Mouse (Mus musculus): ENCODE measurements around the gene Dnmbp. TPM values are rescaled to one million over a fixed set of nuclear protein-coding genes. Genes with fewer than 3 reads are reported as not detected.
"Not testable (repeated sequence)": the region's sequence is repeated elsewhere in the genome, so short reads cannot be mapped to it uniquely, and the experiment has no call there.

The Dnmbp gene
- polyA plus RNA-seq, 1 experiment from 2014 or later: 4.2 TPM

DNA sequence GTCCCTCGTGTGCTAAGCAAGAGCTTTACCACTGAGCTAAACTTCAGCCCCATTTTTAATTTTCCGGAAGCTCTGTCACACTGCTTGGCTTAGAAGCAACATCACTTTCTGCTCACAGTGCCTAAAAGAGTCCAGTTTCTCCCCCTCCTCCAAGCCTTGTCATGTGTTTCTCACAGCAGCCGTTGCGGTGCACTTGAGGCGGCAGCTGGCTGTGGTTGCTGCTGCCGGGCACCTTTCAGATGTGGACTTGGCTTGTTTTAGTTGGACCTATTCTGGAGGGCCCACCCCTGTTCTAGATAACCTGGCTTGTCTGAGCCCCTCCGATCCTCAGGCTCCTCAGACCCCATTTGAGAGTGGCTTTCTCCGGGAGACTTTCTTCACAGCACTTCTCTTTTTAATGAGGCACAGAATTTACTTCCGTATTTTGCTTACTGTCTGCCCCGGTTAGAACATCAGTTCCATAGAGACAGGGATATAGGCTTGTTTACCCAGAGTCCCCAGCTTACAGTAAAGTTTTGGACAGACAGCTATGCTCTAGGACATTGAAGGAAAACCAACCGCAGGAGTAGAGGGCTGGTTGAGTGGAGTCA is 25.6 kb upstream of the Dnmbp start:
- no peak overlapping the region for H3K27ac ChIP-seq
- H3K9ac ChIP-seq: no peak overlapping the region
- no peak for ATAC-seq
- 0 out of 2 replicates have a peak, but pooled peaks cover 4% of the 10 kb centered on the region for H3K27me3 ChIP-seq (replicated peaks)
- no peak overlapping the region for H3K4me2 ChIP-seq
- H3K4me3 ChIP-seq: no peak overlapping the region
- WGBS (ENCODE audit: insufficient replicate concordance): 60% methylated on average over 11 of the region's 11 CpGs
- peaks cover 8% of the 10 kb centered on the region; the same call in 1 of the 2 replicates for H3K36me3 ChIP-seq
- no peaks in the 10 kb centered on the region for H3K4me1 ChIP-seq
- 0 out of 2 replicates have a peak, but pooled peaks cover 2% of the 10 kb centered on the region for H3K9me3 ChIP-seq (replicated peaks)

DNA sequence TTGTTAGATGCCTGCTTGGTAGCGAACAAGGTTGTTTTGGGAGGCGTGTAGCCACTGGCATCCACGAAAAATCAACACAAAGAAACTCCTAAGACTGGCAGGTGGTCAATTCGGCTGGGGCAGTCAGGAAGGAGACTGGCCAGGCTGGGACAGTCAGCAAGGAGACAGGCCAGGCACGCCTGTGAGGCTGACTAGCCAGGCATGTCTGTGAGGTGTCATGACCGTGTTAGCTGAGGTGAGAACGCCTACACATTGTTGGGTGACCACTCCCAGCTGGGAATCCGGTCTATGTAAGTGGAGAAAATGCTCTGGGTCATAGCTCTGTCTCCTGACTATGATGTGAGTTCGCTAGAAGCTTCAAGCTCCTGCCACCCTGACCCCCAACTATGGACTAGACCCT is 22.8 kb upstream of the Dnmbp start:
- no peak overlapping the region for H3K4me3 ChIP-seq
- no peak overlapping the region for H3K9ac ChIP-seq
- no peaks in the 10 kb centered on the region for H3K4me1 ChIP-seq
- H3K36me3 ChIP-seq: peaks cover 5% of the 10 kb centered on the region; the same call in 1 of the 2 replicates
- H3K27me3 ChIP-seq (replicated peaks): 0 out of 2 replicates have a peak, but pooled peaks cover 4% of the 10 kb centered on the region
- ATAC-seq: no peak
- H3K9me3 ChIP-seq (replicated peaks): 0 out of 2 replicates have a peak, but pooled peaks cover 2% of the 10 kb centered on the region
- H3K4me2 ChIP-seq: no peak overlapping the region
- 47% methylated on average over 9 of the region's 9 CpGs for WGBS (ENCODE audit: insufficient replicate concordance)
- H3K27ac ChIP-seq: no peak overlapping the region

DNA sequence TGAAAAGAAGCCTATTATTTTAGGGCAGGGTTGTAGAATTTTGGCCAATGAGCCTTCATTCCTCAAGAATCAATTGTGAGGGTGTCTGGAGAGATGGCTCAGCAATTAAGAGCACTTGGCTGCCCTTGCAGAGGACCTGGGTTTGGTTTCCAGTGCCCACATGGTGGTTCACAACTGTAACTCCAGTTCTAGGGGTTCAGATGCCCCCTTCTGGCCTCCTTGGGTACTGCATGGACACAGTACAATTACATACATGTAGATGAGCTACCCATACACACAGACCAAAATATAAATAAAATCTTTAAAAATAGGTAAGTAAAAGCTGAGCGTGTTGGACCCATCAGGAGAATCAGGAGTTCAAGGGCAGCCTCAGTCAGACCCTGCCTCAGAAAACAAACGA is 21.2 kb upstream of the Dnmbp start:
- Histone ChIP-seq H3K4me3 (no peak overlapping the region), H3K36me3 (peaks cover 5% of the 10 kb centered on the region; the same call in 1 of the 2 replicates), H3K27me3 (replicated peaks) (0 out of 2 replicates have a peak, but pooled peaks cover 7% of the 10 kb centered on the region), H3K4me2 (no peak overlapping the region), H3K9ac (no peak overlapping the region), H3K9me3 (replicated peaks) (0 out of 2 replicates have a peak, but pooled peaks cover 2% of the 10 kb centered on the region), H3K27ac (no peak overlapping the region), H3K4me1 (no peaks in the 10 kb centered on the region)
- no peak for ATAC-seq
- WGBS (ENCODE audit: insufficient replicate concordance): 63% methylated on average over 2 of the region's 2 CpGs

DNA sequence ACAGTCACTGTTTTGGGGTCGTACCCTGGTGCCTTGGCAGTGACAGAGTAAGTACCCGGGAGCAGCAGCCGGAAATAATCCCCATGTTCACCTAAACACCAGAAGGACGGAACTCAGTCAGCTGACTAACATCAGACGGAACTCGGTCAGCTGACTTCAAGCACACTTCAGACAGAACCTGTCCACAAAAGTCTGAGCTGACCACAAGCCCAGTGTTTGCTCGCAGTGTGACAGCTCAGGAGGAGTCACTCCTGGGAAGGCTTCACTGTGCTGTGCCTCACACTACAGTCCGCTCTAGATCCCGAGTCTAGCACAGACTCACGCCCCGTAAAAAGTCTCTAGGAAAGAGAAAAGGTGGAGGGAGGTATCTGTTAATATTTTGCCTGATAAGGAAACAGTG is 20.0 kb upstream of the Dnmbp start:
- WGBS (ENCODE audit: insufficient replicate concordance): 72% methylated on average over 11 of the region's 11 CpGs
- Histone ChIP-seq H3K27ac (no peak overlapping the region), H3K9me3 (replicated peaks) (0 out of 2 replicates have a peak, but pooled peaks cover 2% of the 10 kb centered on the region), H3K4me1 (no peaks in the 10 kb centered on the region), H3K9ac (no peak overlapping the region), H3K36me3 (peaks cover 5% of the 10 kb centered on the region; the same call in 1 of the 2 replicates), H3K27me3 (replicated peaks) (0 out of 2 replicates have a peak, but pooled peaks cover 9% of the 10 kb centered on the region), H3K4me3 (no peak overlapping the region), H3K4me2 (no peak overlapping the region)
- no peak for ATAC-seq

DNA sequence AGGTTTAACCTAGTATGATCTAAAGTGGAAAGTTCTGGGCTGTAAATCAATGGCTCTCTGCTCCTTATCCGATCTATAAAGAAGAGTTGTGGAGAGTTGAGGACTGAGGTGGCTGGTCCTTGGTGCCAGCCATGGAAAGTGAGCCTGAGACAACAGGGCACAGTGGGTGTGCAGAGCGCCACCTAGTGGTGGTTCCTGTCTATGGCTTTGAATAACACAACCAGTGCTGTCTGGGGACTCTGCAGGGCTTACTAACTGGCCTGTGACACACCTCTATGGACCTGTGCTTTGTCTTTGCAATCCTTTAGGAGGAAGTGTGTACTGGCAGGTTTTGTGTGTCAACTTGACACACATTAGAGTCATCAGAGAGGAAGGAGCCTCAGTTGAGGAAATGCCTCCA is 19.2 kb upstream of the Dnmbp start:
- 14% methylated on average over 2 of the region's 2 CpGs for WGBS (ENCODE audit: insufficient replicate concordance)
- 0 out of 2 replicates have a peak, but pooled peaks cover 9% of the 10 kb centered on the region for H3K27me3 ChIP-seq (replicated peaks)

DNA sequence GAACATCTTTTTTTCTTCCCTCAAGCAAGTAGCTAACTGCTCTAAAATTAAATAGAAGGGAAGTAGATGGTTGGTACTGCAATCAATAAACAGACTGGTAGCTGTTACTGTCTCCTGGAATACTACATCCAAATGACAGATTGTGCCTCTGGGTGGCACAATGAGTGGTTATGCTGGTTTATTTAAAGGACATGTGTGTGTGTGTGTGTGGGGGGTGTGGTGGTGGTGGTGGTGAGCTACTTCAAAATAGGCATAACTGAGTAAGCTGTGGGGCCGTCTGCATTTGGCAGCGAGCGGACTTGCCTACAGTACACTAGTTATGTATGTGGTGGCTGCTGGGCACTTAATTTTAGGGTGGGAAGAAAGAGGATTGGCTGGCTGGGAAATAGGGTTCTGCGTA is 17.9 kb upstream of the Dnmbp start:
- Histone ChIP-seq H3K27me3 (replicated peaks) (0 out of 2 replicates have a peak, but pooled peaks cover 6% of the 10 kb centered on the region), H3K27ac (no peak overlapping the region), H3K9me3 (replicated peaks) (0 out of 2 replicates have a peak, but pooled peaks cover 2% of the 10 kb centered on the region), H3K4me2 (no peak overlapping the region), H3K4me3 (no peak overlapping the region), H3K4me1 (no peaks in the 10 kb centered on the region), H3K9ac (no peak overlapping the region), H3K36me3 (peaks cover 5% of the 10 kb centered on the region; the same call in 1 of the 2 replicates)
- WGBS (ENCODE audit: insufficient replicate concordance): 63% methylated on average over 4 of the region's 4 CpGs
- ATAC-seq: no peak

More for the DNA sequence above, 19.2 kb upstream of the Dnmbp start:
- H3K4me2 ChIP-seq: no peak overlapping the region
- H3K27ac ChIP-seq: no peak overlapping the region
- no peaks in the 10 kb centered on the region for H3K4me1 ChIP-seq
- H3K9me3 ChIP-seq (replicated peaks): 0 out of 2 replicates have a peak, but pooled peaks cover 2% of the 10 kb centered on the region
- H3K4me3 ChIP-seq: no peak overlapping the region
- H3K36me3 ChIP-seq: peaks cover 5% of the 10 kb centered on the region; the same call in 1 of the 2 replicates
- no peak overlapping the region for H3K9ac ChIP-seq
- ATAC-seq: no peak

DNA sequence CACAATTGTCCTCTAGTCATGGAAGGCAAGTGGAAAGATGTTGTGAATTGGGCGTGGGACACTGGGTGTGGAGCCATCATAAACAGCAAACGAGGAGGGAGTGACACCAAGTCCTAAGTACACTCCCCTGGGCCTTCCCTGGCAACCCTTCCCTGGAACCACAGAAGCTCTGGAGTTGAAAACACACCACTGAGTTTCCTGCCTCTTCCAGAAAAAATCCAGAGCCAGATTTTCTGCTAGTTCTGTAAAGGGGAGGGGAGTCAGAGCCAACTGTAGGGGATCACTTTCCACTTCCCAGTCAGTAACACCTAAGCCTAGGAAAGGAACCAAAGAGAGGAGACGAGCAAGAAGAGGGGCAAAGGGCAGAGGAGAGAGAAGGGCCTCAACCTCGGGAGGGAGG is 17.4 kb upstream of the Dnmbp start:
- Histone ChIP-seq H3K27me3 (replicated peaks) (0 out of 2 replicates have a peak, but pooled peaks cover 6% of the 10 kb centered on the region), H3K9ac (no peak overlapping the region), H3K4me2 (no peak overlapping the region), H3K27ac (no peak overlapping the region), H3K4me1 (no peaks in the 10 kb centered on the region), H3K4me3 (no peak overlapping the region), H3K36me3 (peaks cover under 1% of the 10 kb centered on the region; the same call in 1 of the 2 replicates), H3K9me3 (replicated peaks) (0 out of 2 replicates have a peak, but pooled peaks cover 2% of the 10 kb centered on the region)
- no peak for ATAC-seq
- WGBS (ENCODE audit: insufficient replicate concordance): 25% methylated on average over 4 of the region's 4 CpGs

DNA sequence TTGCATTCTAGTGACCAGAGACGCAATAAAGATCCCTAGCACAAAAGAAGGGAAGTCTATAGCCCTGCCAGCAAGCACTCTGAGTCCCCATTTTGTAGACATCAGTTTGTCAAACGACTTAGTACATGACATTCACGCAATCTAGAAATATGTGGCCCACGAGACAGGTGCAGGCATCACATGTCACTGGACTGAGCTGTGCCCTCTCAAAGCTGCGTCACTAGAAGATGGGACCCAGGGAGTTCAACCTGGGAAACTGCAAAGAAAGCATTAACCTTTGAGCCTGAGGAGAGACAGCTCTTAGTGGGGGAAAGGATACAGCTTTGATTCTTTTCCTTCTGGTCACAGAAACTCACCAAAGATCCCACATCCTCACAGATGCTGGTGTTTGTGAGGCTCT is 15.3 kb upstream of the Dnmbp start:
- whole genome bisulfite sequencing (ENCODE audit: insufficient replicate concordance): 50% methylated on average over 5 of the region's 5 CpGs
- Histone ChIP-seq H3K4me2 (no peak overlapping the region), H3K27me3 (replicated peaks) (0 out of 2 replicates have a peak, but pooled peaks cover 6% of the 10 kb centered on the region), H3K9me3 (replicated peaks) (no peaks in the 10 kb centered on the region), H3K9ac (no peak overlapping the region), H3K4me3 (no peak overlapping the region), H3K27ac (no peak overlapping the region), H3K36me3 (no peaks in the 10 kb centered on the region), H3K4me1 (no peaks in the 10 kb centered on the region)
- no peak for ATAC-seq

DNA sequence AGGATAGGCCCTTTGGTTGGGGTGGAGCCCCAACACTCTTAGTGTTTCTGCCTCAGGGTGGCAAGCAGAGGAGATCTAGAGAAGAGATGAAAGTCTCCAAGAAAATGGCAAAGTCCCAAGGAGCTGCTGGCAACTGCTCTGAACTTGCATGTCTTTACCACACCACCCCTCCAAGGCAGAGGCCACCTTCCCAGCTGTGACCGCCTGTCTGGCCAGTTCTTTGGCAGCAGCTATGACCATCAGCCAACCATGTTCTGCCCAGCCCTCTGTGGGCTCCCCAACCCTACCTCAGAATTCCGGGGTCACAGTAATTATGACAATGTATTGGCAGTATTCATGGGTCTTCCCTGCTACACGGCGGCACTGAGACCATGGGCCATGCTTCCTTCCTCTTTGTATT is 14.9 kb upstream of the Dnmbp start:
- no peak for ATAC-seq
- Histone ChIP-seq H3K27ac (no peak overlapping the region), H3K4me1 (no peaks in the 10 kb centered on the region), H3K27me3 (replicated peaks) (0 out of 2 replicates have a peak, but pooled peaks cover 6% of the 10 kb centered on the region), H3K4me3 (no peak overlapping the region), H3K4me2 (no peak overlapping the region), H3K9me3 (replicated peaks) (no peaks in the 10 kb centered on the region), H3K9ac (no peak overlapping the region), H3K36me3 (no peaks in the 10 kb centered on the region)
- 40% methylated on average over 4 of the region's 4 CpGs for WGBS (ENCODE audit: insufficient replicate concordance)

DNA sequence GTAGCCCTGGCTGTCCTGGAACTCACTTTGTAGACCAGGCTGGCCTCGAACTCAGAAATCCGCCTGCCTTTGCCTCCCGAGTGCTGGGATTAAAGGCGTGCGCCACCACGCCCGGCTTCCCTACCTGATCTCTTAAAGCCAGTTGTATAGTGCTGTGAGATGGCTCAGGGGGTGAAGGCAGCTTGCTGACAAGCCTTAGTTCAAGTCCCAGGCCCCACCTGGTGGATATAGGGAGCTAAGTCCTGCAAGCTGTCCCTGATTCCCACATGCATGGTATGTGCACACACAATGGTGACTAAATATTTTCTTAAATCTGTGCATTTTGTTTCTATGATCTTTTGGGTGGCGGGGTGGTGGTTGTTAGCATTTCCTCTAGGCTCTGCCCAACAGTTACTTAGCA is 12.9 kb upstream of the Dnmbp start:
- H3K4me2 ChIP-seq; ATAC-seq; H3K9me3 ChIP-seq (replicated peaks); H3K4me3 ChIP-seq; H3K36me3 ChIP-seq; H3K27ac ChIP-seq; H3K9ac ChIP-seq; H3K4me1 ChIP-seq; H3K27me3 ChIP-seq (replicated peaks): not testable (repeated sequence)
- WGBS (ENCODE audit: insufficient replicate concordance): 71% methylated on average over 8 of the region's 8 CpGs

DNA sequence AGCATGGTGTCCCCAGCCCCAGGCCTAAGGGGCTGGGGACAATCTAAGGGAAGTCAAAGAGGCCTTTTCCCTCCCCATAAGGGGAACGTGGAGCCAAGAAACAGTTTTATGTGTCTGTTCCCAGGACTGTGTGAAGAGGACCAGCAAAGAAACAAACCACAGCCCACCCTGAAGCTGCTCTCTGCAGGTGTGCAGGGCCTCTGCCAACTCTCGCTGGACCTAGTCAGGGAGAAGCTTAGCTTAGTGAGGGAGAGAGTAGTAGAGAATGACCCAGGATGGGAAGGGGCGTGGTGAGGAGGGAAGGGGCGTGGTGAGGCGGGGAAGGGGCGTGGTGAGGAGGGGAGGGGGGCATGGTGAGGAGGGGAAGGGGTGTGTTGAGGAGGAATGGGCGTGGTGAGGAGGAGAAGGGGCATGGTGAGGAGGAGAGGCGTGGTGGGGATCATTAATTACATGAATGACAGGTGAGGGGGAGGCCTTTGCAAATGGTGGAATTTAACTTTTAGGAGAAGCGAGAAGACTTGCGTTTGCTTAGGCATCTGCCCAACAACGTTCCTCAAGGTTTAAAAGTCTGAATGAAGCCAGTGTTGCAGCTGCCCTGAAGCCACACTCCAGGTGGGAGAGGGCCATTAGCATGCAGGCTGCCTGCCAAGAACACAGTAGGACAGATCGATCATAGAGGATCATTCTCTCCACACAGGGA is 9.3 kb upstream of the Dnmbp start:
- Histone ChIP-seq H3K36me3 (no peaks in the 10 kb centered on the region), H3K27ac (no peak overlapping the region), H3K9me3 (replicated peaks) (no peaks in the 10 kb centered on the region), H3K4me1 (peaks cover 7% of the 10 kb centered on the region), H3K9ac (no peak overlapping the region), H3K4me3 (no peak overlapping the region), H3K4me2 (no peak overlapping the region), H3K27me3 (replicated peaks) (no peaks in the 10 kb centered on the region)
- 15% methylated on average over 12 of the region's 12 CpGs for WGBS (ENCODE audit: insufficient replicate concordance)
- no peak for ATAC-seq

DNA sequence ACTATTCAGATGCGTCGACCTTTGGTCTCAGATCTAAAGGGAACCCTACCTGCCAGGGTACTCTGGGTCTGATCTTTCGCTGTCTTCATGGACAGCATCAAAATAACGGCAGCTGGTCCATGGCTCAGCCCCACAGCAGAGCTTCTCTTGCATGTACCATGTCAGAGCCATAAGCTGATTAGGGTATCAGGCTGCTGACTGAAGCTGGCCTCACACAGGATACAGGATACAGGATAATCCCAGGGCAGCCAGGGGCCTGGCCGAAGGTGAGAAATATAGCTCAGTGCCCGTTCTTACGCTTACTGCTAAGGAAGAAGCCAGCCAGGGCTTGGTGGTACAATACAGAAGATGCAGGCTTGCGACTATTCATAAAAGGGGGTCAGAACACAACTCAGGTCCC is 4.6 kb upstream of the Dnmbp start:
- H3K4me1 ChIP-seq: peaks cover 14% of the 10 kb centered on the region
- WGBS (ENCODE audit: insufficient replicate concordance): 64% methylated on average over 8 of the region's 8 CpGs
- peaks cover 9% of the 10 kb centered on the region; the same call in 1 of the 2 replicates for H3K27me3 ChIP-seq (replicated peaks)
- no peak overlapping the region for H3K4me3 ChIP-seq
- H3K9ac ChIP-seq: no peak overlapping the region
- ATAC-seq: no peak
- no peaks in the 10 kb centered on the region for H3K9me3 ChIP-seq (replicated peaks)
- H3K36me3 ChIP-seq: no peaks in the 10 kb centered on the region
- H3K4me2 ChIP-seq: no peak overlapping the region
- no peak overlapping the region for H3K27ac ChIP-seq

All from liver, embryonic 12.5 days (tissue).